Mouse (Mus musculus): ENCODE results near the gene Tead2. TPM values are rescaled to one million over a fixed set of nuclear protein-coding genes. Genes with fewer than 3 reads are reported as not detected.
A peak's percentile ranks its signal among the peaks of the same experiment; 100 is the strongest.

The Tead2 gene
- polyA plus RNA-seq, 1 experiment = 147 TPM

- peaks cover 6% of the 10 kb centered on the region for H3K27me3 ChIP-seq (ENCODE audit: control insufficient read depth, insufficient read depth, low read length, poor library complexity, severe bottlenecking)
- H3K36me3 ChIP-seq (ENCODE audit: control insufficient read depth, insufficient read depth, low read length, poor library complexity, severe bottlenecking) = no peaks in the 10 kb centered on the region
- H3K27ac ChIP-seq (ENCODE audit: insufficient read depth, low read length) = no peak overlapping the region
- no peak overlapping the region for H3K9ac ChIP-seq (ENCODE audit: low read depth, poor library complexity, severe bottlenecking)
- H3K4me3 ChIP-seq (ENCODE audit: low read depth, low read length) = no peak overlapping the region
- TF ChIP-seq CTCF (IDR thresholded peaks at IDR 0.05; ENCODE audit: low read depth, low read length) (no peak), EP300 (IDR thresholded peaks at IDR 0.05; ENCODE audit: insufficient read depth, low read depth, low read length) (no peak), POLR2A (IDR thresholded peaks at IDR 0.05; ENCODE audit: insufficient read depth, low read length) (no peak)
- H3K9me3 ChIP-seq (replicated peaks; ENCODE audit: control insufficient read depth, insufficient read depth, low read length, poor library complexity, severe bottlenecking) = no peaks in the 10 kb centered on the region
- peaks cover 2% of the 10 kb centered on the region for H3K4me1 ChIP-seq (ENCODE audit: control insufficient read depth, insufficient read depth, low read length)
Measured at GRCm38 (mm10) chr7:45178550-45178949, 37.0 kb upstream of the Tead2 start.

DNA sequence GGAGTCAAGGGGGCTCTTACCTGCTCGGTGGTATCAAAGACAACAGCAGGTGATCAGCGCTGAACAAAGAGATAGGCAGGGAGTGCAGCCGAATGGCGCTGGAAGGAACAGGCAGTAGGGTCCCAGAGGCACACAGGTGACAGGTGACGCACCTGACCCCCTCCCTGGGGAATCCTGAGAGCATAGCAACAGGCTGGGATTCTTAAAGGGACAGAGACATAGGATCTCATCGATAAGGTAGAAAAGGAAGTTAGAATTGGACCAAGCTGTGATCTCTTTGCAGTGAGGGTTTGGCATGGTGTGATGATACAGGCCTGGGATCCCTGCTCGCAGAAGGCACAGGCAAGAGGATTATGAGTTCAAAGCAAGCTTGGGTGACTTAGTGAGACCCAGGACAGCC, 36.1 kb upstream of the Tead2 start, which contains the start of gene Gfy:
TSS of gene Gfy (minus strand) at position 101 of the 400 bp plus-strand sequence.
- H3K4me1 ChIP-seq (ENCODE audit: control insufficient read depth, insufficient read depth, low read length) = no peaks in the 10 kb centered on the region
- H3K36me3 ChIP-seq (ENCODE audit: control insufficient read depth, insufficient read depth, low read length, poor library complexity, severe bottlenecking) = no peaks in the 10 kb centered on the region
- no peak for TF ChIP-seq CTCF (IDR thresholded peaks at IDR 0.05; ENCODE audit: low read depth, low read length)
- TF ChIP-seq EP300 (IDR thresholded peaks at IDR 0.05; ENCODE audit: insufficient read depth, low read depth, low read length) = no peak
- no peak for TF ChIP-seq POLR2A (IDR thresholded peaks at IDR 0.05; ENCODE audit: insufficient read depth, low read length)
- no peaks in the 10 kb centered on the region for H3K9me3 ChIP-seq (replicated peaks; ENCODE audit: control insufficient read depth, insufficient read depth, low read length, poor library complexity, severe bottlenecking)
- peaks cover 6% of the 10 kb centered on the region for H3K27me3 ChIP-seq (ENCODE audit: control insufficient read depth, insufficient read depth, low read length, poor library complexity, severe bottlenecking)
- H3K9ac ChIP-seq (ENCODE audit: low read depth, poor library complexity, severe bottlenecking) = no peak within 1 kb of the TSS
- no peak within 1 kb of the TSS for H3K27ac ChIP-seq (ENCODE audit: insufficient read depth, low read length)
- H3K4me3 ChIP-seq (ENCODE audit: low read depth, low read length) = no peak within 1 kb of the TSS

GRCm38 (mm10) chr7:45180896-45181477, 34.6 kb upstream of the Tead2 start, which contains the start of gene Pth2:
TSS of gene Pth2 (plus strand) at chr7:45180995.
- H3K4me1 ChIP-seq (ENCODE audit: control insufficient read depth, insufficient read depth, low read length) = no peaks in the 10 kb centered on the region
- no peaks in the 10 kb centered on the region for H3K9me3 ChIP-seq (replicated peaks; ENCODE audit: control insufficient read depth, insufficient read depth, low read length, poor library complexity, severe bottlenecking)
- no peak within 1 kb of the TSS for H3K27ac ChIP-seq (ENCODE audit: insufficient read depth, low read length)
- no peaks in the 10 kb centered on the region for H3K36me3 ChIP-seq (ENCODE audit: control insufficient read depth, insufficient read depth, low read length, poor library complexity, severe bottlenecking)
- peak within 1 kb of the TSS; percentile 41 for H3K9ac ChIP-seq (ENCODE audit: low read depth, poor library complexity, severe bottlenecking)
- H3K4me3 ChIP-seq (ENCODE audit: low read depth, low read length) = peak within 1 kb of the TSS; percentile 71
- TF ChIP-seq EP300 (IDR thresholded peaks at IDR 0.05; ENCODE audit: insufficient read depth, low read depth, low read length) (no peak), CTCF (IDR thresholded peaks at IDR 0.05; ENCODE audit: low read depth, low read length) (no peak), POLR2A (IDR thresholded peaks at IDR 0.05; ENCODE audit: insufficient read depth, low read length) (no peak)
- H3K27me3 ChIP-seq (ENCODE audit: control insufficient read depth, insufficient read depth, low read length, poor library complexity, severe bottlenecking) = peaks cover 6% of the 10 kb centered on the region

GRCm38 (mm10) chr7:45181540-45181939, 34.0 kb upstream of the Tead2 start:
- TF ChIP-seq CTCF (IDR thresholded peaks at IDR 0.05; ENCODE audit: low read depth, low read length) = peak; percentile 31
- 0 out of 2 replicates have a peak, but pooled peaks have one; percentile 7 for TF ChIP-seq EP300 (IDR thresholded peaks at IDR 0.05; ENCODE audit: insufficient read depth, low read depth, low read length)
- no peak for TF ChIP-seq POLR2A (IDR thresholded peaks at IDR 0.05; ENCODE audit: insufficient read depth, low read length)
- H3K36me3 ChIP-seq (ENCODE audit: control insufficient read depth, insufficient read depth, low read length, poor library complexity, severe bottlenecking) = no peaks in the 10 kb centered on the region
- H3K9ac ChIP-seq (ENCODE audit: low read depth, poor library complexity, severe bottlenecking) = peak overlapping the region; percentile 41
- H3K4me1 ChIP-seq (ENCODE audit: control insufficient read depth, insufficient read depth, low read length) = no peaks in the 10 kb centered on the region
- peak overlapping the region; percentile 71 for H3K4me3 ChIP-seq (ENCODE audit: low read depth, low read length)
- H3K9me3 ChIP-seq (replicated peaks; ENCODE audit: control insufficient read depth, insufficient read depth, low read length, poor library complexity, severe bottlenecking) = no peaks in the 10 kb centered on the region
- H3K27ac ChIP-seq (ENCODE audit: insufficient read depth, low read length) = no peak overlapping the region
- peaks cover 2% of the 10 kb centered on the region for H3K27me3 ChIP-seq (ENCODE audit: control insufficient read depth, insufficient read depth, low read length, poor library complexity, severe bottlenecking)

DNA sequence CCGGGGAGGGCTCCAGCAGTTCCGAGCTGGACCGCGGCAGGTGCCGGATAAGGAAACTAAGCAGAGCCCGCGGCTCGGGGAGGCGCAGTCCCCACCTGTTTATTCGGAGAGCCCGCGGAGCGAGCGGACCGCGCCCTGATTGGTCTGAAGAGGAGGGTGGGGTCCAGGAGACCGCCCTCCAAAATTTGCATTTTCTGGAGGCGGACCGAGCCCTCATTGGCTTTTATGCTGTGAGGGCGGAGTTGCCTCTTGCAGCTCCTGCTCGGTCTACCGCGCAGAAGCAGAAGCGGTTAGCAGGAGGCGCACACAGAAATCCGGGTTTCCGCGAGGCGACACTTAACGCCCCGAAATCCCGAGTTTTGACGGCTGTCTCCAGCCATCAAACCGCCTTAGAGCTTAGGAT, 33.4 kb upstream of the Tead2 start:
- Histone ChIP-seq H3K27me3 (ENCODE audit: control insufficient read depth, insufficient read depth, low read length, poor library complexity, severe bottlenecking) (peaks cover 2% of the 10 kb centered on the region), H3K4me3 (ENCODE audit: low read depth, low read length) (peak overlapping the region; percentile 71), H3K27ac (ENCODE audit: insufficient read depth, low read length) (no peak overlapping the region), H3K9ac (ENCODE audit: low read depth, poor library complexity, severe bottlenecking) (peak overlapping the region; percentile 58), H3K4me1 (ENCODE audit: control insufficient read depth, insufficient read depth, low read length) (no peaks in the 10 kb centered on the region), H3K9me3 (replicated peaks; ENCODE audit: control insufficient read depth, insufficient read depth, low read length, poor library complexity, severe bottlenecking) (no peaks in the 10 kb centered on the region), H3K36me3 (ENCODE audit: control insufficient read depth, insufficient read depth, low read length, poor library complexity, severe bottlenecking) (no peaks in the 10 kb centered on the region)
- TF ChIP-seq CTCF (IDR thresholded peaks at IDR 0.05; ENCODE audit: low read depth, low read length) (no peak), POLR2A (IDR thresholded peaks at IDR 0.05; ENCODE audit: insufficient read depth, low read length) (peak; percentile 81)

- peak overlapping the region; percentile 58 for H3K9ac ChIP-seq (ENCODE audit: low read depth, poor library complexity, severe bottlenecking)
- H3K4me1 ChIP-seq (ENCODE audit: control insufficient read depth, insufficient read depth, low read length) = no peaks in the 10 kb centered on the region
- no peaks in the 10 kb centered on the region; the same call in 1 of the 2 replicates for H3K27me3 ChIP-seq (ENCODE audit: control insufficient read depth, insufficient read depth, low read length, poor library complexity, severe bottlenecking)
- H3K4me3 ChIP-seq (ENCODE audit: low read depth, low read length) = peak overlapping the region; percentile 57
- TF ChIP-seq POLR2A (IDR thresholded peaks at IDR 0.05; ENCODE audit: insufficient read depth, low read length) = no peak
- H3K36me3 ChIP-seq (ENCODE audit: control insufficient read depth, insufficient read depth, low read length, poor library complexity, severe bottlenecking) = no peaks in the 10 kb centered on the region
- no peaks in the 10 kb centered on the region for H3K9me3 ChIP-seq (replicated peaks; ENCODE audit: control insufficient read depth, insufficient read depth, low read length, poor library complexity, severe bottlenecking)
- H3K27ac ChIP-seq (ENCODE audit: insufficient read depth, low read length) = no peak overlapping the region
Measured at GRCm38 (mm10) chr7:45182606-45183005, 32.9 kb upstream of the Tead2 start.
